Mouse (Mus musculus) embryo, embryonic 10 days (tissue): ENCODE measurements around the gene Nptx1.

Experiments used
- DNase-seq: peaks from one replicate; pipeline ENCODE4 v3.0.0-alpha.2; 2015; ENCODE audit warnings: low spot score

Nptx1 gene

DNA sequence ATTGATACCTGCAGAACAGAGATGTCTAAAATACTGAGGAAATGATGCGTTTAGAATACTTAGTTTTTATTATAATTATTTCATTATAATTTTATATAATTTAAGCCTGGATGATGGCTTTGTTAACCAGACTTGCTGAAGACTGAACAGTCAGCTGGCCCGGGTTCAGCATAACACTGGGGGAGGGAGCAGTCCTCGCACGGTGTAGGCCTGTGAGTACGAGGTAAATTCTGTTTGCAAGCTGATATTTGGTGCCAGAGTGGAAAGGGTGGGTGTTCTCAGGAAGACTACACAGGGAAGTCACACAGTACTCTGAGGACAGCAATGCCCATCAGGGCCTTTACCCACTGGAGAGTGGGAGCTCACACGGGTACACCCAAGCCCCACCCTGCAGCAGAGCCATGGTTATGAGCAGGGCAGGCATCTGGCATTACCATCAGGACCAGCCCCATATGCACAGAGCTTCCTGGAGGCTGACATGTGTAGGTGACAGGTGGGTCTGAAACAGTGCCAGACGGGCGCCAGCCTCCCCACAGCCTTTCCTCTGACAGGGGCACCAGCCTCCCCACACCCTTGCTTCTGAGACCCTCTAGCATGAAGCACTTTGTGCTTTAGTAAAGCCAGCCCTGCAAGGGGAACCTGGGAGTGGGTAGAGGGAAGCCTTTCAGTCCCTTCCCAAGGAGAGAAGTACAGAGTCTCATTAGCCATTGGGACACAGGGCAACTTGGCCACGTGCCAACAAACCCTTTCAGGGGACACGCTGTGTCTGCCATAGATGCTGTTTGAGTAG is 3.2 kb upstream of the Nptx1 start:
- no peak for DNase-seq

DNA sequence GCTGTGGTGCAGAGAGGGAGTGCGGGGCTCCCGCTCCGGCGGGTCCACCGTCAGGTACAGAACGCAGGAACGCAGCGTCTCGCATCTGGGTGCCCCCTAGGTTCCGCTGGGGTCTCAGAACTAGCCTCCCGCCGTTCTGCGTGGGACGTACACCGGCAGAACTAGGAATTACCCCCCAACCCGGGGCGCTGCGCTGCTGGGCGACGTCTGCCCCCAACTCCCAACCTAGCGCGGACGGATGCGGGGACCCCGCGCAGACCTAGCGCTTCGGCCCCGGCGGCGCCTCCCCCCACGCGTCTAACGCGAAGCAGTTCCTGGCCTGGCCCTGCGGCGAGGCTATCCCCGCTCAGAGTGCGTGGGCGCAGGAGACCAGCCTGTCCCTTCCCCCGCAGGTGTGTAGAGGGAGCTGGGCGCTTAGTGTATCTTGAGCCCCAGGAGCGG is 1.8 kb upstream of the Nptx1 start:
- no peak for DNase-seq

DNA sequence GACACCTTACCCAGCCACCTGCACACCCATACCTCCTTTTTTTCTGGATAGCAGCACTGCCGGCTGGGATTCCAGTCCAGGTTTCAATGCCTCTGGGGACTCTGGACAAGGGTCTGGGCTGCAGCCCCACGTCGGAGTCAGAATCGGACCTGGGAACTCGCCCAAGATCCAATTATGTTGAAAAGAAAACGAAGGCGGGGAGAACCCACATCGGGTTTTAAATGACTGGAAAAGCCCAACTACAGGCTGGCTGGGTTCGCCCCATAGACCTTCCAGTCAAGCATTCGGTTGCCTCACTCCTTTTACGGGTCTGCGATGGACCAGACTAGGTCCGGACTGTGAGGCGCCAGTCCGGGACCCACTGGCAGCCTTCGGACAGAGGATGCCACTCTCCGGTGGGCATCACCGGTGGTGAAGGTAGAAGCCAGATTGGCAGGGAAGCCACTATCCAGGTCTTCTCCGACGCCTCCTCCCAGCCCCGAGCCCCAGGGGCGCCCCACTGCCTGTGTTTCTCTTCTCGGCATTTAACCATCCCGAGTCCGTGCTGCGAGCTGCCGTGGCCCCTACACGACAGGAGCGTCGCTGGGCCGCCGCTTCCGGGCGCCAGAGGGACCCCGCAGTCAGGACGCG is 1.3 kb upstream of the Nptx1 start:
- no peak for DNase-seq

DNA sequence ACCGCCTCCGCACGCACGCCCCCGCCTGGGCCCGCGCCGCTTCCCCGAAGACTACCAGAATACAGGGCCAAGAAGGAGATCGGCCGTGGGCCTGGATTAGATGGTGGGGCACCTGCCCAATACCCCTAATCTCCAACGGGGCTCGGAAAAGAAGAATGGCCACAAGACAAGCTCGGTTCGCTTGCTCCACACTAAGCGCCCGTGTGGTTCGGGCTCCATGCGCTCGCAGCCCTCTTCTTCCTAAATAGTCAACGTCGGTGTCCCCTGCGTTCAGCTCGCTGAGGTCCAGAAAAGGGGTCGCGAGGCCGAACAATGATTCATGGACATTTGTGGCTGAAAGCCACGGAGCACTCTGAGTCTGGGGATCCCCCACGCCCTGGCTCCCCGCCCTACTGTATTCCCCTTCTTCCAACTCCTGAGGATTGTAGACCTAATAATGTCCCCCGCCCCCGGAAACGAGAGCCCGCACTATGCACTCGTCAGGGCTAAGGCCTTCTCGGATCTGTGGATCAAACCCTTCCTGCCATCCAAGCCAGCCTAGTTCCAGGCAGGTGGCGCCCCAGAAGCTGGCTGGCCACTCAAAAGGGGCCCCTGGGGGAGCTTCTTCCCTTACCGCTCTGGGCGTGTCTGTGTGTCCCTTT is 518 bp upstream of the Nptx1 start:
- DNase-seq, result peak; percentile 47

DNA sequence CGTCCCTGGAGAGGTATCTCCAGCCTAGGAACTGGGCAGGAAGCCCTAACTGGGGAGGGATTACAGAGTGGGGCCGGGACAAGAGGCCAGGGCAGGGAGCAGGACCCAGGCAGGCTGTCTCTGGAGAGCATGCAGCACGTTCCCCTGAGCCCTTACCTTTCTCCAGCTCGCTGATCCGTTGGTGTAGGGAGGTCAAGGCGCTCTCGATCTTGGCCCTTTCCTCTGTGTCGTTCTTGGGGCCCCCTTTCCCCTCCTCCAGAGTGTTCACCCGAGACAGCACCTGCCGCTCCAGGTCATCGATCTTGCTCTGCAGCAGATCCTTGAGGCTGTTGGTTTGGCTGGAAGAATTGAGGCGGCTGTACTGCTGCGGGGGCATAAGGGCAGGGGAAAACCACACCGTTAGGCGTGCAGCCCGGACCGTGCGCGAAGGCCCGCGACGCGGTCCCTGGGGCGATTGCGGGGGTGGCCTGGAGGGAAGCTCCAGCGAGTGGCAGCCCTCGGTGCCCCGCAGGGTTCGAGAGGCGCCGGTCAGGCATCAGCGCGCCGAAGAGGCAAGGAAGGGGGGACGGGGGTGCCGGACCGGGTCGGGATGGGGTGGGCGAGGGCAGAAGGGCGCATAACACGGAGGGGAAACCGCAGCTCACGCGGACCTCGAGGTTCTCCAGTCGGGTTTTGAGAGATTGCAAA is 914 bp downstream of the Nptx1 start:
- DNase-seq, result no peak

DNA sequence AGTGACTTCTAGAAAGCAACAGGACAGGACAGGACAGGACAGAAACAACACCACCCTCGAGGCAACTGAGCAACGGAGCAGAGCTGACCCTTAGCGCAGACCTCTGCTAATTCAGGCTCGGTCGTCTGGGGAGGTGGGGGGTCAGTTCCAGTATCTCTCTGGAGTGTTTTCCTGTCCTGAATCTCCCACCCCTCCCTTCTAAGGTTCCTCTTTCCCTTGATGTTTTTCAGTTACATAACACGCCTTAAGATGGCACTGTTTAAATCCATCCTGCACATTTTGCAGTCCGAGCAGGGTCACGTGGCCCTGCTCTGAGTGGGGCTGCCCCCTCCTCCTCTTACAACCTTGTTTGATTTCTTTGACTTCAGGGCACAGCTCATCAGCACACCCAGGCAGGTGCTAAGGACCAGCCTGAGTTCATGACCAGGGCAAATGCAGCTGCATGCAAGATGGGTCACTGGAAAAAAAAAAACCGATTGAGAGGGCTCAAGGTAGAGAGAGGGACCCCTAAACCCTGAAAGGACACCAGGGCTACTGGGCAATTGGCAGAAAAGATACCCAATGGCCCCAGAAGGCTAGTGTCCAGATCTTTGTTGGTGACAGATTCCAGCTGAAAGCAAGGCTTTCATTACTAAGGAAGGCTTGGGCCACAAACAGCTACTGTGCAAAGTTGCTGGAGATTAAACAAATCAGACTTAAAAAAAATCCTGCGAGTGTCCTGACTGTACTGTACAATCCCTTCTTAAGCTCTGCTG is 1.6 kb downstream of the Nptx1 start:
- peak; percentile 65 for DNase-seq

DNA sequence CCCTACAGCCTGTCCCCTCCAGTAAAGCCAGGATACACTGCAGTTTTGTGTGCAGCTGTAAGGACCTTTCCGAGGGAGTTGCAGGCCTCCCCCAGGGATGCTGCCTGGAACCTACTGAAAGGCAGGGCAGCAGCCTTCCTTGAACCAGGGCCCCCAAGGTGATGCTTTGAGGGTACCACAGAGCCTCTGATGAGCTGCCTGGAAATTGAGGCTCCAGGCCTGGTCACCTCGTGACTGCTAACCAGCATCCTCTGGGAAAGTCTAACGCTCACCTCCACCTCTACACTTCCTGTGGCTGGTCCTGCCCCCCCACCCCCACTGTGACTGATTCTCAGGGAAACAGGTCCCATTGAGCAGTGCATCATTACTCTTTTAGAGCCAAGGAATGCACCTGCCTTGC is 2.3 kb downstream of the Nptx1 start:
- no peak for DNase-seq

DNA sequence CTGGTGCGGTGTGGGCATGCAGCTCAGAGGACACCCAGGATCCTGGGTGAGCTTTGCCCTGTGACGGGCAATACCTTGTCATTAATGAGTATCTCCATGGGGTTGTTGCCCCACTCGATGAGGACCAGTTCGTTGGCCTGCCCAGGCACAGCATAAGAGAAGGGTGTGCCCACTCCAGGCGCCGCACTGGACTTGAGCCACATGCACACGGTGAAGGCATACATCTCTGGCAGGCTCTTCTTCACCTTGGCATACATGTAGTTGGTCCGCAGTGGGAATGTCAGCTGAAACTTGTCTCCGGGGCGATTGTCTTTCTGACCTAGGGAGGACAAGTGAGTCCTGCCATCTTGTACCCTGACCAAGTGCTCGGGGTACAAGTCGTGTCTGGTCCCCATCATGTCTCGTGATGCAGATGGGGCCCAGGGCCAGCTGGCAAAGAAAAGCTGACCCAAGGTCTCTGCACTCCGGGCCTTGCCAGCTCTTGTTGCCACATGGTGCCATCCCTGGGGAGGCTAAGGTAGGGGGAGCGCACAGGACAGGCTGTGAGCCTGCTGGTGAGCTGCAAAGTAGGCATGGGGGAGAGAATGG is 2.9 kb downstream of the Nptx1 start:
- no peak for DNase-seq

DNA sequence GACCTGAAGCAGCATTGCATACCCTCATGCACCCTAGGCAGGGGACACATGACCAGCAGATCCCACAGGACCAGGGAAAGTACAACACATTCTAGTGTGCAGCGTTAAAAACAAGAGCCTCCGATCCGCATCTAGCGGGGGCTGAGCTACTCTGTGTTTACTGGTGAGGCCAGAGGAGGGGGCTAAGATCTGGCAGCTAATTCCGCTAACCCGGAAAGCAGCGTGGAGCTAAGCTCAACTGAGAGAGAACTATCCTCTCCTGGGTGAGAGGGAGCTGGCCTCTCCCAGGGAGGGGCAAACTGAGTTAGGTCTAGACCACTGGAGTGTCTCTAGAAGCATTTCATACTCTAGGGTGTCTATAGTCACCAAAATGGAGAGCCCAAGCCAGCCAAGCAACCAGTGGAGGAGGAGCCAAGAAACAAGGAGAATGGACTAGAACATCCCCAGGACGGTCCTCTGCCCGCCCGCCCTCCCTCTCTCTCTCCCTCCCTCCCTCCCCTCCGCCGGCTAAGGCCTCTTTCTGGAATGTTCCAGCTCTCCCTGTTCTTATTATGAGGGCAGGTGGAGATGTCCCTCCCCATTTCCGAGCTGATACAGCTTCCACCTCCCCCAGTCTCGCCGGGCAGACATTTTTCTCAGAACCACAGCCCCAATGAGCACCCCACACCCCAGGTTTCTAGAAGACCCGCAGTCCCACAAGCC is 3.6 kb downstream of the Nptx1 start:
- DNase-seq, result no peak

DNA sequence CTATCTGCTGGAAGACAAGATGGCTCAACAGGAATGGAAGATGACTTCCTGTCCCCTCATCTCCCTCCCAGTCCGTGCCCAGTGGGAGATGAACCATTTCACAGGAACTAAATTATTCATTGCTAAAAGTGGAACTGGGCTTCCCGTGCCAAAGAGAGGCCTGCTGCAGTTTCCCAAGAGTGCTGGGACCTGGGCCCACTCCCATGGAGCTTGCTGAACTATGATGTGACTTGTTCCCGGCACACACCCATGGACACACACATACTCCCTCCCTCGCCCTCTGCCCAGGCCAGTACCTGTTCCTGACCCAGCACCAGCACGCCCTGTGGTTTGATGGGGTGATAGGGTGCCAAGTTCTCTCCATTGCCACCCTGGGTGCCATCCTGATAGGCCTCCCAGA is 4.7 kb downstream of the Nptx1 start:
- no peak for DNase-seq

DNA sequence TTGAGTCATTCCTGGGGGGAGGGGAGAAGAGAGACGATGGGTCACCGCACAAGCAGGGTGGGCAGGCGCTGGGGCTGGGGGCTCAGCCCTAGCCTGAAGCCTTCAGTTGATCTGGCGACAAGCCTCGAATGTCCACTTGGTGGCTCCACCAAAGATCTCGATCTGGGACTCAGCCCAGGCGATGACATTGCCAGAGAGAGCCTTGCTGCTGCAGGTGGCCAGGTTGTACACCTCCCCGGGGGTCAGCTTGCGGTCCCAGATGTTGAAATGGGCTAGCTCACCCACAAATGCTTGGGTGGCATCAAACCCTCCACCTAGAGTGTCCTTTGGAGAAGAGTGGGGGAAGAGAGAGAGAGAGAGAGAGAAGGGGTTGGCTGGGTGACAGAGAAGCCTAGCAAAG is 5.2 kb downstream of the Nptx1 start:
- DNase-seq, result no peak

DNA sequence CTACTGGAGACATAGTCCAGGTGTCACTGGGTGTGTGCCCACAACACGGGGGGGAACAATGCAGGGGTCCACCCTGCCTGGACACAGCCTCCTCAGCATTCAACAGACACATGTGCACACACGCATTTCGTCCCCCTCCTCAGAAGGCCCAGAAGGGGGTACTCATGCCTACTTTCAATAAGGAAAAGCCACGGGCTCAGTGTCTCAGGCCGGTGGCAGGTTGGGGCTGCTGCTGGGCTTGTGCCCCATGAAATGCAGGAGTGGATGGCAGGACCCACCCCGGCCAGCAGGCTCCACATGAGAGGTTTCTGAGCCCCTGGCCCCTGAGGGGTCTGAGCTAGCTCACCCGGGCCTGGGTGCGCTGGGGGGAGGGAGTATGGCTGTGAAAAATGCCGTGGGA is 6.5 kb downstream of the Nptx1 start:
- no peak for DNase-seq

DNA sequence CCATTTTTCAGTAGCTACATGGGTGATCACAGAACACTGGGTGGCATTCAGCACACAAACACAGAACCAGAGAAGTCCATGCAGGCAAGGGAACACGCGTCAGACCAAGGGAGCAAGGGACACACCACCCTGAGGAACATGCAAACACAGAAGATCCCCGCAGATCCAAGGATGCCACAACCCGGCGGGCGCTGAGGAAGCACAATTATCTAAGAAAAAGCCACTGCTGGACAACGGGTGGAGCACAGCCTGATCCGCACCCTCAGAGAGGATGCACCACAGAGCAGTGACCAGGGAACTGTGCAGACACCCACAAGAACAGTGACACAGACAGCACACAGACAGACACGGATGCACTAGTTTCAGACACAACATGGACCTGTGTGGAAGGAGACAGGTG is 7.0 kb downstream of the Nptx1 start:
- DNase-seq, result no peak

DNA sequence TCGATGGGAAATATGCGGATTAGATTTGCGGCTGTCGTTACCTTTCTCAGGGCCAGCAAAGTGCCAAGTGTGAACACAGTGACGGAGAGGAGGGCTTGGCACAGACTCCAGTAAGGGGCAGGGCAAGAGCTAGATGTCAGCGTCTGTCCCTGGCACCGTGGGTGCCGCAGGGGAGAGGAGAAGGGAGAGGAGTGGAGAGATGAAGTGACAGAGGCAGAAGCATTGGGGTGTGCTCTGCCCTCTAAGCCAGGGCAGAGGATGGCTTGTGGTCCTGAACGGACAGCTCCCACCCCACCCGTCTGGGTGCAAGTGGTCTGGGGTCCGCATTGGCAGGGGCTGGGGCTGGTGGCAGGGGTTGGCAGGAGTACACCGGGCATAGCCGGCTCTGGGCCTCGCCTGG is 7.6 kb downstream of the Nptx1 start:
- DNase-seq, result peak; percentile 64

DNA sequence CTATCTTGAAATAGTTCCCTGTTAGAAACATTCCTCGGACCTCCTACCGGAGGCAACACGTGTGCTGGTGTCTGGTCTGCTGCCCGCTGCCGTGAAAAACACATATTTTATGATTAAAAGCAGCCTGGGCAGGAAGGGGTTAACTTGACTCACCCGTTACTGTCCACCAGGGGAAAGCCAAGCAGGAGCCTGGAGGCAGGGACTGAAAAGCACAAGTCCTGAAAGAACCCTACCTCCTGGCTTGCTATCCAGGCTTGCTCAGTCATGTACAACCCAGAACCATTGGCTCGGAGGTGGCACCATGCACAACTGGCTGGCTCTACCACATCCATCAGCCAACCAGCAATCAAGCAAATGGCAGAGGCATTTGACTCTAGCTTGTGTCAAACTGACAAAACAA is 13.8 kb downstream of the Nptx1 start:
- DNase-seq, result no peak

DNA sequence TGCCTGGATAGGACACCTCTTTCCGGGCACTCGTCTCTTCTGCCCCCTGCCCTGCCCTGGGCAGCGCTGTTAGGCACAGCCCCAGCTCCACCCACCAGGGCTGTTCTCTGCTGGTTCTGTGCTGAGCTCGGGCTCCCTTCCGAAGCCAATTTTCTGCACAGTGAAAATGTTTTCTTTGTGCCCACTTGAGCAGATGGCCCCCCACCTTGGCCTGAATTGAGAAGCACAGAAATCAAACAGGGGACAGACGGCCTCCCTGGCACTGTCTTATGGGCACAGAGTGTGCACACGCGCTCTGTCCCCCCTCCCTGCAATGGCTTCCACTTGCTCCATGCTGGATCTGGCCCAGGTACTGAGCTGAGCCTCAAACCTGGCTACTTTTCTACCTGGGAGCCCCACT is 15.1 kb downstream of the Nptx1 start:
- no peak for DNase-seq

DNA sequence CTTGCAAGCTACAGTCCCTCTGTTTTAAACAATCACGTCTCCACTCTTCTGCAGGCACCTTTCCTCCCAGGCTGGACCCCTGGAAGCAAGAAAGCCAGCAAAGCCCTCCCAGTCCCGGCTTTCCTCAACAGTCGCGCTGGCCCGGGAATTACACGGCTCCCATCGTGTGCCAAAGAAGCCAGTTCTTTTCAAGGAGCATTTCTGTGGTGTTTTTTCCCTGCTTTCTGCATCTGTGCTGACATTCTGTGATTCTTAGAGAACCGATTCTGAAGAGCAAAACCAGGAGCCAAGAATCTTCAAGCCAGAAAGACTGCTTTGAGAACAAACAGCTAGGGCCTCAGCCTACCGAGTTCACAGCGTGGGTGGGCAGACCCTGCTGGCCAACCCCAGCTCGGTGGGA is 18.6 kb downstream of the Nptx1 start:
- no peak for DNase-seq

DNA sequence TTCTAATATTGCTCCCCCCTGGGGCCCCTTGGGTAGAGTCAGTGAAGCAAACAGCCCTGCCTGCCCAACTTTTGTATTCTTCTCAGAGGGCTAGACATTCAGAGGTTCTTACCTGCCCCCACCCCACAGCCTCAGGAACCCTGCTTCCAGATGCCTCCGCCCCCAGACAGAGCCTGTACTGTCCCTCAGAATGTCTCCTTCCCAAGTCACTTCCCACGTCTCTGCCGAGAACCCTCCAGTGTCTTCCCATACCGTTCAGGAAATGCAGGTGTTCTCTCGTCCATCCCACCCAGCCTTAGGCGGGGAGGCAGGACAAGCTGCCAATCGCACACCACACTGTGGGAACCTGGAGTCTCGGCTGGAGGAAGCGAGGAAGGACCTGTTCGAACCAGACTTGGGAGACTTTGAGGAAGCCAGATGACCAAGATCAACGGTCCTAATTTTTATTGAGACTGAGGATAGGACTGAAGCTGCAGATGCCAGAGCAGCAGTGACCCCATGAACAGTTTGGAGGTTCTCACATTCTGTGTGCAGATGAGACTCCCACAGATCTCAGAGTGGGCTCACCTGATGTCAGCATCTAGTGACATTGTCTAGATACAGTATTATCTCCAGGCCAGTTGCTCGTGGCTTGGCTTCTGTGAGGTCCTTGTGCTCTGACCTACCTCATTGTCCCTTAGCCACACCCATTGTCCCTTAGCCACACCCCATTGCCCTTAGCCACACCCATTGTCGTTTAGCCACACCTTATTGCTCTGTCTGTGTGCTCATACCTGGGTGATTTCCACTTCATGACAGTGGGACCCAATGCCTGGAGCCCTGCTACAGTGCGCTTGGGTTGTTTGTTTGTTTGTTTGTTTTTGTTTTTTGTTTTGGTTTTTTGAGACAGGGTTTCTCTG is 21.2 kb downstream of the Nptx1 start:
- DNase-seq, result no peak

DNA sequence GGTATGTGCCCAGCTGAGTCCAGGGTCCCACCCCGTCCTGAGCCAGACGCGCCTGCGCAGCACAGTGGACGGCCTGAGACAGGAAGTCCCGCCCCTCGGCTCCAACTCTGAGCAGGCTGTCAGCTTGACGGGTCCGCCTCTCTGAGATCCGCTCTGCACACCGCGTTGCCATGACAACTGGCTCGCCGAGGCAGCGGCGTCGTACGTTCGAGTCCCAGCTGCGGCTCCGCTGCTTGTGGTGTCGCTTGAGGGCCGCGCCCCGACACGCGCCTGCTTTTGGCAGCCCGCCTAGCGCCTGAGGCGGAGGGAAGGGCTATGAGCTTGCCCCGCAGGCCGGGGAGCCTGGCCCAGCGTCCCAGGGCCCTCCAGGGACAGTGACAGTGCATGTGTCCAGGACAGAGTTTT is 23.0 kb downstream of the Nptx1 start:
- DNase-seq, result peak; percentile 97

DNA sequence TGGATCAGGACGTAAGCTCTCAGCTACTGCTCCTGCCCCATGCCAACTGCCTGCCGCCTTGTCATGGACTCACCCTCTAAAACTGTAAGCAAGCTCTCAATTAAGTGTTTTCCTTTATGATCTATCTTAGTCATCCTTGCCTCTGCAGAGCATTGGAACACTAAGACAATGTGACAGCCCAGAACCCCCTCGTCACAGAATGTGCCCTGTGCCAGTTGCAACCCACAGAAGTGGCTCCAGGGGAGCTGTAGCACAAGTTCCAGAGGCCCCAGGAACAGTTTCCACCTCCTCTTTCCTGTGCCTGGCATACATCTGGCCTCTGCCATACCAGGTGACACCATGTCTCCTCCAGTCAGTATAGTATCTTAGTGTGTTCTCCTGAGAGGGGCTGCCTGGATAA is 24.2 kb downstream of the Nptx1 start:
- no peak for DNase-seq
